Mouse (Mus musculus) heart, postnatal 0 days (tissue): ENCODE data around the gene Ptafr.

Experiments used
- CTCF ChIP-seq: IDR thresholded peaks from 2 replicates; pipeline ENCODE4 v1.5.1; 2016; ENCODE audit warnings: antibody characterized with exemption, control low read depth, low read depth
- EP300 ChIP-seq: IDR thresholded peaks from 2 replicates; pipeline ENCODE4 v1.6.1; 2016; ENCODE audit warnings: antibody characterized with exemption, low read depth

DNA sequence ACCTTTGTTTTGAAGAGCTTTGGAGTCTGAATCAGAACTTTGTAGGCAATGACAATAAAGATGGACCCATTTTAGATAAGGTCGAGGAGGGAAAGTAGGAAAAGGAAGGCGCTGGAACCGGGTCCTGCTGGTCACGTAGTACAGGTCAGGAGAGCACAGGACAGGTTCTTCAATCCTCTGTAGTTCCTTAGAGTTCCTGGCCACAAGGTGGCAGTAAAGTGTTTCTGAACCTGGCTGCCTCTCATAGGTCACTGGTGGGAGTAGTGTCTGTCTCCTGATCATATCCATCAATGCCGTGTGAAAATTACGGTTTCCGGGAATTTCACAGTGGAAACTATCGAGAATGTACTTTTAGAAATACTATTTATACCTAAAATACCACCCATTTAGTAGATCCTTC lies 18.0 kb upstream of the Ptafr start:
- TF ChIP-seq CTCF (peak; percentile 78), EP300 (no peak)
